Mouse (Mus musculus) hindbrain, embryonic 10.5 days (tissue): ENCODE results near the gene Gm26602. TPM values are rescaled to one million over a fixed set of nuclear protein-coding genes. Genes with fewer than 3 reads are reported as not detected.

Experiments
- DNase-seq: peaks from one replicate; pipeline ENCODE4 v3.0.0-alpha.2; 2017; ENCODE audit warnings: low spot score
- H3K27ac ChIP-seq: fragments of 300-500 bp; sonication (generic); 2 replicates; pipeline ENCODE4 v1.5.1; 2016; ENCODE audit warnings: mild to moderate bottlenecking, moderate library complexity
- H3K27me3 ChIP-seq: fragments of 300-500 bp; sonication (generic); 2 replicates; pipeline ENCODE4 v1.6.1; 2016; ENCODE audit warnings: mild to moderate bottlenecking; ENCODE audit not compliant: poor library complexity, insufficient read depth, severe bottlenecking
- H3K36me3 ChIP-seq: fragments of 300-500 bp; sonication (generic); 2 replicates; pipeline ENCODE4 v1.6.1; 2016; ENCODE audit warnings: mild to moderate bottlenecking, moderate library complexity
- H3K4me1 ChIP-seq: fragments of 300-500 bp; sonication (generic); replicated peaks from 2 replicates; pipeline ENCODE4 v1.6.1; 2016; ENCODE audit warnings: mild to moderate bottlenecking
- H3K4me3 ChIP-seq: fragments of 300-500 bp; sonication (generic); 2 replicates; pipeline ENCODE4 v1.5.1; 2016; ENCODE audit warnings: mild to moderate bottlenecking, moderate library complexity
- H3K9me3 ChIP-seq: fragments of 300-500 bp; sonication (generic); 2 replicates; pipeline ENCODE4 v1.6.1; 2016; ENCODE audit warnings: mild to moderate bottlenecking, moderate library complexity
- WGBS: fragments of 180-500 bp; shearing (Covaris S2); methylation state at CpG from one replicate; pipeline ENCODE4 v1.1.7; 2016; 5-methylcytosine and 5-hydroxymethylcytosine counted together
- polyA plus RNA-seq: library from polyadenylated mRNA; unstranded; fragments of >200 nt; fragmentation: Nextera tagmentation; extraction: Ambion mirVana; gene quantifications from 2 replicates; pipeline ENCODE4 v1.2.1, GENCODE M21; 2016

The Gm26602 gene
- polyA plus RNA-seq, 1 experiment from 2014 or later, result 4.5 TPM

DNA sequence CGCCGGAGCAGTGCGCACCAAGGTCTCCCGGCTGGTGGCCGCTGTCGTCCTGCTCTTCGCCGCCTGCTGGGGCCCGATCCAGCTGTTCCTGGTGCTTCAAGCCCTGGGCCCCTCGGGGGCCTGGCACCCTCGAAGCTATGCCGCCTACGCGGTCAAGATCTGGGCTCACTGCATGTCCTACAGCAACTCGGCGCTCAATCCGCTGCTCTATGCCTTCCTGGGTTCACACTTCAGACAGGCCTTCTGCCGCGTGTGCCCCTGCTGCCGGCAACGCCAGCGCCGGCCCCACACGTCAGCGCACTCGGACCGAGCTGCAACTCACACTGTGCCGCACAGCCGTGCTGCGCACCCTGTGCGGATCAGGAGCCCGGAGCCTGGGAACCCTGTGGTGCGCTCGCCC lies 10.9 kb downstream of the Gm26602 start:
- H3K27ac ChIP-seq, result no peak overlapping the region
- peaks cover 62% of the 10 kb centered on the region for H3K4me1 ChIP-seq
- H3K36me3 ChIP-seq, result no peaks in the 10 kb centered on the region
- DNase-seq, result no peak
- WGBS, result 2% methylated on average over 34 of the region's 34 CpGs
- H3K4me3 ChIP-seq, result peak overlapping the region; percentile 44
- peaks cover 84% of the 10 kb centered on the region for H3K27me3 ChIP-seq
- H3K9me3 ChIP-seq, result no peaks in the 10 kb centered on the region

DNA sequence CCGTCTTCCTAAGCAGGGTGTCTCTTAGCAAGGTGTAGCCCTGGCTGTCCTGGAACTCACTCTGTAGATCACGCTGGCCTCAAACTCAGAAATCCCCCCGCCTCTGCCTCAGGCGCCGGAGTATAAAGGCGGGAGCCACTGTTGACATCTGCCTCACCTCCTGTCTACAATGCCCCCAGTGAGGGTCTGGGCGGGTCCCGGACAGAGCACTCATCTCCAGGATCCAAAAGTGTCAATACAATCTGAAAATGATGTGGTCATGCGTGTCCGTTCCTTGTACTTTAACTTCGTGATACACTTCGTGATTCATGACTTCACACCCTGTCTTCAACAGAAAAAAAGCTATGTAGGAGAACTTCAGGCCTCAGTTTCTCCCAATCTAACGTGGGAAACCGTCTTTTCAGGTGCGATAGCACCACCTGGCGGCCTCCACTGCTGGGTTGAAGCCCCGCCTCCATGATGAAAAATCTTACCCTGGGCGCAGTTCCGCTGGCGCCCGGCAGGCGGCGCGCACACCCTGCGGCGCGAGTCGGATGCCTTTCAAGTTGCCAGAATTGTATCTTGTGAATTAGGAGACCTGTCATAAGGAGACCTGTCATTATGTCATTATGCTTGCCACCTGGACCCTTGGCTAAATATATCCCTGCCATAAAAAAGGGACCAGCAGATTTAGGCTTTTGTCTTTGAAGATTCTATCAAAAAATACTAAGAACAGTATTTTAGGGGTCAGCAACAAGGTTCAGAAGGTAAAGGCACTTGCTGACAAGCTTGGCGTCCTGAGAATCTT lies 14.5 kb downstream of the Gm26602 start:
- WGBS, result 10% methylated on average over 29 of the region's 29 CpGs
- Histone ChIP-seq H3K9me3 (no peaks in the 10 kb centered on the region), H3K36me3 (peaks cover under 1% of the 10 kb centered on the region; the same call in 1 of the 2 replicates), H3K27ac (no peak overlapping the region), H3K4me1 (peaks cover 65% of the 10 kb centered on the region), H3K4me3 (peak overlapping the region; percentile 18; the same call in 1 of the 2 replicates), H3K27me3 (peaks cover 58% of the 10 kb centered on the region)
- DNase-seq, result peak; percentile 90

DNA sequence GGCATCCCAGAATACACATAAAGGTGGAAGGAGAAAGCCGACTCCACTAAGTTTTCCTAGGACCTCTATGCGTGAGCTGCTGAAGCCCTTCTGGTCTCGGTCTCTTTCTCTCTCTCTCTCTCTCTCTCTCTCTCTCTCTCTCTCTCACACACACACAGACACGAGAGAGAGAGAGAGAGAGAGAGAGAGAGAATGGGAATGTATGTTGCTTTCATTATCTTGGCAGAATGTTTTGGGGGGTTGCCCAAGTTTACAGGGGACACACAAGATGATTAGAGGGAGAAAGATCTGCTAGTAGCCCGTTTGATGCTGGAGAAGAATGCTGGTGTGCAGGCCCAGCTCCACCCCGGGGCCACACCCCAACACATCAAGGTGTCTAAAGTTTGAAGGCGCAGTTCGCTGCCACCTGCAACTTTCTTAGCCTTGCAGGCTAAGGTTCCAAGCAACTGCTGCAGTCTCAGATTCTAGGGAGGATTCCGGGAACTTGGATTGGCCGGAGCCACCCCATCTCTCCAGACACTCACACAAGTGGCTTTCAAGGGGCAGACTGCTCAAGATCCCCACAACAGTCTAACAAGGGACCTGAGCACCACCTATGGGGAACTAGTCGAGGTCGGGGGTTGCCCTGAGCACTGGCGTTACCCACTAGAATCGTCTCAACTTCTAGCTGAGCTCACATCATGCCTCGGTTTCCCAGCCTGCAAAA lies 15.3 kb downstream of the Gm26602 start:
- WGBS, result 14% methylated on average over 15 of the region's 15 CpGs
- H3K27me3 ChIP-seq, result peaks cover 58% of the 10 kb centered on the region
- no peaks in the 10 kb centered on the region for H3K9me3 ChIP-seq
- DNase-seq, result no peak
- H3K4me3 ChIP-seq, result peak overlapping the region; percentile 95
- peaks cover 65% of the 10 kb centered on the region for H3K4me1 ChIP-seq
- H3K36me3 ChIP-seq, result peaks cover 8% of the 10 kb centered on the region
- peak overlapping the region; percentile 96 for H3K27ac ChIP-seq

DNA sequence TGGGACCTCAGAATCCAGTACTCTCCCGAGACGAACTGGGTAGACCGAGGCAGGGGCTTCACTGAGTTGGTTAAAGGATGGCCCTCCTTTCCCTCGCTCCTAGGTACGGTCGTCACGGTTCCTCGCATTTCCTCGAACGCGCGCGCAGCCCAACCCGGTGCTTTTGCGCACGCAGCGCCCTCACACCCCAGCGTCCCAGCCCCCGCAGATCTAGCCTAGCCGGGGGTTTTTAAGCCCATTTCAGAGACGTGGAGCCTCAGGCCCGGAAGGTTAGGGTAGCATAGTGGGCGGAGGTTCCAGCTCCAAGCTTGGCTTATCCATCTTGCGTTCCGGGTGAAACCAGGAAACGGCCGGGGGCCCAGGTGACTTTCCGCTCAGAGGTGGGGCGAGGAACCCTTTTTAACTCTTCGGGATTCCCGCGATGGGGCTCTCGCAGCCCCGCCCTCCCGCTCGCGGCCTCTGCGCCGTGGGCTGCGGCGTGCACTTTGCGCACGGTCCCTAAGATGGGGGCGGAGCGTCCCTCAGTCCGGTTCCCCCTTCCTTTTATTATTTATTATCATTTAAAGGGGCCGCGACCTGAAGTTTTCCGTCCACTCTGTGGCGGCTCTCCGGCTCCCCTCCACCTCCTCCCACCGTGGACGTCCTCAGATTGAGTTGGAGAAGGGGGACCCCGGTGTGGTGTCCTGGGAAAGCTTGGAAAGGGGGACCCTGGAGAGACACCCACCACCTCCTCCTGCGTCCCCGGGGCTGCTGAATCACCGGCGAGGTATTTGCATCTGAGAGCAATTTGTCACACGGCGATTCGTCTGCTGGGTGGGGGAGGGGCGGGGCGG lies 16.1 kb downstream of the Gm26602 start, which contains the start of gene Arid3a:
Gene Arid3a, plus strand, starts transcription at position 553 of the 833 bp plus-strand sequence.
- H3K27ac ChIP-seq, result peak within 1 kb of the TSS; percentile 96
- no peaks in the 10 kb centered on the region for H3K9me3 ChIP-seq
- under 1% methylated on average over 63 of the region's 63 CpGs for WGBS
- peaks cover 16% of the 10 kb centered on the region for H3K36me3 ChIP-seq
- H3K27me3 ChIP-seq, result peaks cover 58% of the 10 kb centered on the region
- peak; percentile 90 for DNase-seq
- H3K4me3 ChIP-seq, result peak within 1 kb of the TSS; percentile 95
- peaks cover 65% of the 10 kb centered on the region for H3K4me1 ChIP-seq

DNA sequence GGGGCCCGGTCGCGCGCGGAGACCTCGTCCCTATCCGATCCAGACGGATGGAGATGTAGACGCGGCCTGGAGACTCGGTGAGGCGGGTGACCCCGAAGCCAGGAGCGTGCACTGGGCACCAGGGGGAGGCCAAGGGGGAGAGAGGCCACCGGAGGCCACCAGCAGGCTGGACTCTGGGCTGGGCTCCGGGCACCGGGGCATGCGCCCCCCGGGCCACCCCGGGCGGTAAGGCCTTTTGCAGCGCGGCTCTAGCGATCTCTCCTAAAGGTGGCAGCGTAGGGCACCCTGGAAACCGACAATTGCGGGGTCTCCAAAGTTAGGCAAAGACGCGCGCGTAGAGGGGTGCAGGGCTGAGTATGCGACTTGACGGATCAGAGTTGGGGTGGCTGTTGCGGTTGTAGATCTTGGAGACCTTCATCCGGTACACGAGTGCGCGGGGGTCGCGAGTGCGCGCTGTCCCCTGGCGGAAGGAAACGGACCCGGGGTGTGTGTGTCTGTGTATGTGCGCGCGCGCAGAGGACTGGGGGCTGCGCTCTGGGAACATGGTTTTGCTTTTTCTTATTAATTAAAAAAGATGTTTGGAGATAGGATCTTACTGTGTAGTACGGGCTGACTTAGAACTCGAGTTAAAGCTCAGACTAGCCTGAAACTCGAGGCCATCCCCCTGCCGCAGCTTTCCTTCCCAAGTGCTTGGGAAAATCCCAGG lies 16.8 kb downstream of the Gm26602 start:
- peaks cover 71% of the 10 kb centered on the region for H3K4me1 ChIP-seq
- under 1% methylated on average over 54 of the region's 54 CpGs for WGBS

DNA sequence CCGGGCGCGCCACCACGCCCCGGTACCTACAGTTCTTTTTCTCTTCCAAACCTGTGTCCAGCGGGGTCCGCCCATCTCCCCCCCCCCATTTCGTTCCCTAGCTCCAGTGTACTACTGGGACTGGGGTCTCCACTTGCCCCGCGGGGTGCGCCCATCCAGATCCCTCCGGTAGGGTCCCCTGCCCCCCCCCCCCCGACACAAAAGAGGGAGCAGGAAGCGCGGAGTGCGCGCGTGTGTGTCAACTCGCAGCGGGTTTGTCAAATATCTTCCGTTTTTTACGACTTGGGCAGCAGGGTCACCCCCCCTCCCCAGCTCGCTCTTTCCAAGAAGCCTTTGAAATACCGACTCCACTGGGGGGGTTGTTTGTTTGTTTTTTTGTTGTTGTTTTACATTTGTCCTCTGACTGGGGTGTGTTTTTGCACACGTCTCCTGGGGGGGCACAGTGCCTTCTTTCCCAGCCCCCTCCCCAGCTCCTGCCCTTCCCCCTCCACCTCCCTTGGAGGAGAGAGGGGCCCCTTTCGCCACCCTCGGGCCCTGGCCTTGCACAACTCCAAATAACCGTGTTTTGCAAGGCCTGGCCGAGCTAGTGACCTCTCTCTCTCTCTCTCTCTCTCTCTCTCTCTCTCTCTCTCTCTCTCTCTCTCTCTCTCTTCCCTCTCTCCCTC lies 17.5 kb downstream of the Gm26602 start:
- under 1% methylated on average over 29 of the region's 29 CpGs for WGBS
- peaks cover 30% of the 10 kb centered on the region for H3K36me3 ChIP-seq
- H3K27me3 ChIP-seq, result peaks cover 58% of the 10 kb centered on the region
- H3K27ac ChIP-seq, result peak overlapping the region; percentile 96
- H3K9me3 ChIP-seq, result no peaks in the 10 kb centered on the region
- H3K4me3 ChIP-seq, result peak overlapping the region; percentile 95
- peaks cover 77% of the 10 kb centered on the region for H3K4me1 ChIP-seq
- DNase-seq, result peak; percentile 66

More for the DNA sequence above, 16.8 kb downstream of the Gm26602 start:
- Histone ChIP-seq H3K4me3 (peak overlapping the region; percentile 95), H3K36me3 (peaks cover 24% of the 10 kb centered on the region), H3K27me3 (peaks cover 58% of the 10 kb centered on the region), H3K9me3 (no peaks in the 10 kb centered on the region), H3K27ac (peak overlapping the region; percentile 96)
- DNase-seq, result no peak

DNA sequence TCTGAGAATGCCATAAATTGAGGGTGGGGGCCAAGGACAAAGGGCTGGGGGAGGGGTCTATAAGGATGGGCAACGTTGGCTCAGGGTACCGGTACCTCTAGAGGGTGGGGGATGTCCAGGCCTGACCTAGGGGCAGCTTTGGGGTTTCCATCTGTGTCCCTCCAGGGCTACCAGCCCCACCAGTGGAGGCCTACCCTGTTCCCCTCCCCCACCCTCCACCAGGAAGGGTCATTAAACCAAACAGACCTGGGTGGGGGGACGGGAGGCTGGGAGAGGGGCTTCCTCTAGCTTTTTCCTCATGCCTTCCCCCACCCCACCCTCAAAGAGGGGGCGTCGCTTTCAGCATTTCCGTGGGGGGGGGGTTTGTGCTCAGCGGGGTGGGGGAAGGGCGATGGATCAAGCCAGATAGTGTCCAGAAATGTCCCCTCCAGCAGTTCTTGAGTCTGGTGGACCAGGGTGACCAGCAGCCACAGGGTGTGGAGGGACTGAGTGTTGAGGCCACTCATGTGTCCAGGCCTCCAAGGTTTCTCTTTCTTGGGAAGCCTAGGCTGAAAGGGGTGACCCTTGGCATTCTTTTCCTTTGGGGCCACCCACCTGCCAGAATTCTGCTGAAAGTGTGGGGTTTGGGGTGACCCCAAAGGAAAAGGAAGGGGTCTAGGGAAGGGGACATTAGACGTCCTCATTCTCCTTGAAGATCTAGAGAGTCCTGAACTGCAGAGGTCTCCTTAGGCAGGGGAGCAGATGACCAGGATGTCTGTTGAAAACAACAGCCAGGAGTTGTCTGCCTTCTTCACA lies 18.4 kb downstream of the Gm26602 start:
- Histone ChIP-seq H3K4me1 (peaks cover 87% of the 10 kb centered on the region), H3K9me3 (no peaks in the 10 kb centered on the region), H3K4me3 (peak overlapping the region; percentile 95), H3K27me3 (peaks cover 58% of the 10 kb centered on the region), H3K36me3 (peaks cover 38% of the 10 kb centered on the region), H3K27ac (peak overlapping the region; percentile 96)
- WGBS, result 23% methylated on average over 9 of the region's 9 CpGs
- DNase-seq, result no peak

DNA sequence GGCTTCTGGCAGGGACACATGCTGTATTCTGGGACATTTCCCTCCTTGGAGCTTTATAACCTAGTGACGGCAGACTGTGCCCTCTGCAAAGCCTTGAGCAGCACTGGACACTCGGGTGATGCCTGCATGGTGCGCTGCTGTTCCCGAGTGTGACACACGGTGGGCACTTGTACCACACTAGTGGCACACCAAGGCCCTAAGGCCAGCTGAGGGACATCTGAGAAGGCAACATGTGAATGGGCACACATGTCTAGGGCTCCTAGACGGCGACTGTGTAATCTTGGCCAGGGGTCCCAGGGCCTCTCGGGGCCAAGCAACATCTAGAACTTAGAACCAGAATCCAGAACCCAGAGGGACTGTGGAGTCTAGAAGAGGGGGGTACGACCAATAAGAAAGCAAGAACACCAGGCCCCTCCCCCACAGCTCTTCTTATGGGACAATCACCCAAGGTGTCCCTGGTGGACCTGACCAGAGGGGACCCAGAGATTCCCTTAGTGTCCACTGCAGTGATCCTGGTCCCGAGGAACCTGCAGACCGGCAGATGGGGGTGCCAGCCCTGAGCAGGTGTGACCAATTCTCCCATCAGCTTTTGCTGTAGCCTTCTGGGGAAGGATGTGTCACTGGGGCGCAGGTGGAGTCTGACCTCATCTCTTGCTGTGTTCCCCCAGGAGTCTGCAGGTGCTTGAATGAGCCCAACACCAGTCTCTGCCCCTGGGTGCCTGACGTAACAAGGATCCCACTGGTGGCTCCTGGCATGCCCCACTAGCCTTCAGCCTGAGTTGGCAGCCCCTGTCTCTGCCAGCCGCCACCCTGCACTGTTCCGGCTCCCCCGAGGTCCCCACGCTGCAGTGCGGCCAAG lies 19.5 kb downstream of the Gm26602 start:
- WGBS, result 89% methylated on average over 18 of the region's 18 CpGs
- peak overlapping the region; percentile 96 for H3K27ac ChIP-seq
- peak overlapping the region; percentile 95 for H3K4me3 ChIP-seq
- peaks cover 66% of the 10 kb centered on the region for H3K27me3 ChIP-seq
- DNase-seq, result no peak
- H3K4me1 ChIP-seq, result peaks cover 98% of the 10 kb centered on the region
- peaks cover 48% of the 10 kb centered on the region for H3K36me3 ChIP-seq
- H3K9me3 ChIP-seq, result no peaks in the 10 kb centered on the region

DNA sequence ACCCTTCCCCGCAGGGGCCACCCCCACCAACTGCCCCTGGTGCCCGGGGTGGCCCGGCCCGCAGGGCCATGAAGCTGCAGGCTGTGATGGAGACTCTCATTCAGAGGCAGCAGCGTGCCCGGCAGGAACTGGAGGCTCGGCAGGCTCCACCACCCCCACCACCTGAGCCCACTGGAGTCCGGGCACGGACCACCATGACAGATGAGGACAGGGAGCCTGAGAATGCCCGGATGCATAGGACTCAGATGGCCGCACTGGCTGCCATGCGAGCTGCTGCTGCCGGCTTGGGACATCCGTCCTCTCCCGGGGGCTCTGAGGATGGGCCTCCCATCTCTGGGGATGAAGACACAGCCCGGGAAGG lies 20.1 kb downstream of the Gm26602 start:
- peaks cover 99% of the 10 kb centered on the region for H3K4me1 ChIP-seq
- H3K27ac ChIP-seq, result peak overlapping the region; percentile 18; the same call in 1 of the 2 replicates
- 85% methylated on average over 16 of the region's 16 CpGs for WGBS
- H3K27me3 ChIP-seq, result peaks cover 70% of the 10 kb centered on the region
- no peak for DNase-seq
- H3K36me3 ChIP-seq, result peaks cover 54% of the 10 kb centered on the region
- no peaks in the 10 kb centered on the region for H3K9me3 ChIP-seq
- H3K4me3 ChIP-seq, result peak overlapping the region; percentile 95; the same call in 1 of the 2 replicates

DNA sequence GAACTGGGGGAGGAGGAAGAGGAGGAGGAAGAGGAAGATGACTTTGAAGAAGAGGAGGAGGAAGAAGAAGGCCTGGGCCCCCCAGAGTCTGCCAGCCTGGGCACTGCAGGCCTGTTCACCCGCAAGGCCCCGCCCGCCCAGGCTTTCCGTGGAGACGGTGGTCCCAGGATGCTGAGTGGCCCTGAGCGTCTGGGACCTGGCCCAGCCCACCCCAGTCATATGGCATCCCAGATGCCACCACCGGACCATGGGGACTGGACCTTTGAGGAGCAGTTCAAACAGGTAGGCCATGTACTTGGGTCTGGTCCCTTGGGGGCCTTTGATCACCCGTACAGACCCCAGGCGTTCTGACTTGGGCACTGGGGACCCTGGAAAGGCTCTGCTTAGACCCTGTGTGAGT lies 21.1 kb downstream of the Gm26602 start:
- Histone ChIP-seq H3K4me3 (0 out of 2 replicates have a peak overlapping the region, but pooled peaks have one; percentile 6), H3K36me3 (peaks cover 62% of the 10 kb centered on the region), H3K27me3 (peaks cover 73% of the 10 kb centered on the region), H3K9me3 (no peaks in the 10 kb centered on the region), H3K4me1 (peaks cover 98% of the 10 kb centered on the region), H3K27ac (peak overlapping the region; percentile 81)
- DNase-seq, result no peak
- 85% methylated on average over 9 of the region's 9 CpGs for WGBS
